Mouse (Mus musculus) megakaryocyte-erythroid progenitor cell, adult 5-6 weeks (primary cell): ENCODE data around the gene Igsf21. TPM values are rescaled to one million over a fixed set of nuclear protein-coding genes. Genes with fewer than 3 reads are reported as not detected.
A peak's percentile ranks its signal among the peaks of the same experiment; 100 is the strongest.

Experiments used
- ATAC-seq: replicated peaks from 2 replicates; pipeline ENCODE4 v1.8.0; 2016; ENCODE audit warnings: mild to moderate bottlenecking, inconsistent platforms; ENCODE audit not compliant: severe bottlenecking, poor library complexity, low FRiP score, low TSS enrichment
- total RNA-seq, 2 experiments: library from RNA; stranded (forward) in 1 of 2; stranded (reverse) in 1 of 2; fragments of 200-1000, 215-1000 nt in 1 of 2; fragments of >200 nt in 1 of 2; fragmentation: Nextera tagmentation in 1 of 2; gene quantifications; 2 replicates each; pipeline ENCODE4 v1.2.3; 2014 to 2017

Igsf21 gene
- total RNA-seq, 2 experiments from 2014 or later: not detected

GRCm38 (mm10) chr4:140153711-140154114 lies 92.9 kb downstream of the Igsf21 start:
- ATAC-seq: no peak

- ATAC-seq: peak; percentile 83
These were observed 93.5 kb downstream of the Igsf21 start for GRCm38 (mm10) chr4:140153101-140153500.

GRCm38 (mm10) chr4:140149706-140150105 lies 96.9 kb downstream of the Igsf21 start:
- no peak for ATAC-seq

- no peak for ATAC-seq
These were observed 98.5 kb downstream of the Igsf21 start for GRCm38 (mm10) chr4:140147857-140148695.

GRCm38 (mm10) chr4:140147079-140147840 lies 99.3 kb downstream of the Igsf21 start:
- no peak for ATAC-seq

GRCm38 (mm10) chr4:140143884-140144525 lies 102.6 kb downstream of the Igsf21 start:
- ATAC-seq: no peak

- ATAC-seq: no peak
These were observed 103.4 kb downstream of the Igsf21 start for GRCm38 (mm10) chr4:140143178-140143577.

- no peak for ATAC-seq
These were observed 106.1 kb downstream of the Igsf21 start for GRCm38 (mm10) chr4:140140485-140140884.

GRCm38 (mm10) chr4:140138846-140139245 lies 107.7 kb downstream of the Igsf21 start:
- no peak for ATAC-seq

- ATAC-seq: no peak
These were observed 114.8 kb downstream of the Igsf21 start for GRCm38 (mm10) chr4:140131625-140132321.

- no peak for ATAC-seq
These were observed 115.4 kb downstream of the Igsf21 start for GRCm38 (mm10) chr4:140131201-140131600.

- ATAC-seq: no peak
These were observed 116.9 kb downstream of the Igsf21 start for GRCm38 (mm10) chr4:140129553-140130275.

GRCm38 (mm10) chr4:140128116-140128515 lies 118.5 kb downstream of the Igsf21 start:
- no peak for ATAC-seq

GRCm38 (mm10) chr4:140125806-140126205 lies 120.8 kb downstream of the Igsf21 start:
- no peak for ATAC-seq

- ATAC-seq: no peak
These were observed 124.0 kb downstream of the Igsf21 start for GRCm38 (mm10) chr4:140122534-140122933.

GRCm38 (mm10) chr4:140117275-140117691 lies 129.3 kb downstream of the Igsf21 start:
- no peak for ATAC-seq

- ATAC-seq: no peak
These were observed 130.8 kb downstream of the Igsf21 start for GRCm38 (mm10) chr4:140115756-140116155.

GRCm38 (mm10) chr4:140115053-140115452 lies 131.5 kb downstream of the Igsf21 start:
- no peak for ATAC-seq
